Mouse (Mus musculus): ENCODE measurements around the gene Pmvk.

DNA sequence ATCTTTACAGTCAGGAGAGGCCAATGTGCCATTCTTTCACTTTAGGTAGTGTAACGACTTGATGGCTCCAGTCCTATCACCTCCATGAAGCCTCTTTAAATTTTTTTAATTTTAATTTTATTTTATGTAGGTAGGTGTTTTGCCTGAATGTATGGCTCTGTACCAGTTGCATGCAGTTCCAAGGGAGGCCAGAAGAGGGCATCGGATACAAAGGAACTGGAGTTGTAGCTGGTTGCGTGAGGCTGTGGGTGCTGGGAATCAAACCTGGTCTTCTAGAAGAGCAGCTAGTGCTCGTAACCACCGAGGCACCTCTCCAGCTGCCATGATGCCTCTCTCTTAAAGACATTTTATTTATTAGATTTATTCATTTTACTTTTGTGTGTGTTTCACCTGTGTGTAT lies 62.0 kb downstream of the Pmvk start:
- TF ChIP-seq CTCF (IDR thresholded peaks at IDR 0.05; ENCODE audit: borderline replicate concordance, insufficient read depth, low read depth, low read length) (no peak), POLR2A (IDR thresholded peaks at IDR 0.05; ENCODE audit: borderline replicate concordance, insufficient read depth, low read length) (no peak)
